Mouse (Mus musculus) midbrain, postnatal 0 days (tissue): ENCODE measurements around the gene Hpcal1. TPM values are rescaled to one million over a fixed set of nuclear protein-coding genes. Genes with fewer than 3 reads are reported as not detected.

Source experiments
- ATAC-seq: fragments of 200-750 bp; cut with Nextera tagmentation; 2 replicates; pipeline ENCODE4 v1.8.0; 2017; ENCODE audit warnings: moderate number of reproducible peaks, mild to moderate bottlenecking, moderate TSS enrichment, moderate library complexity; ENCODE audit not compliant: low FRiP score
- DNase-seq: peaks from one replicate; pipeline ENCODE4 v3.0.0-alpha.2; 2015; ENCODE audit warnings: low spot score
- H3K27ac ChIP-seq: fragments of 300-500 bp; sonication (generic); 2 replicates; pipeline ENCODE4 v1.5.1; 2014; ENCODE audit warnings: low read depth, mild to moderate bottlenecking, low read length, mixed read lengths
- H3K27me3 ChIP-seq: fragments of 300-500 bp; sonication (generic); 2 replicates; pipeline ENCODE4 v1.6.1; 2014; ENCODE audit warnings: low read length, control low read depth, mixed read lengths; ENCODE audit not compliant: insufficient read depth
- H3K36me3 ChIP-seq: fragments of 300-500 bp; sonication (generic); 2 replicates; pipeline ENCODE4 v1.6.1; 2014; ENCODE audit warnings: low read length, control low read depth, mixed read lengths; ENCODE audit not compliant: insufficient read depth
- H3K4me1 ChIP-seq: fragments of 300-500 bp; sonication (generic); 2 replicates; pipeline ENCODE4 v1.6.1; 2014; ENCODE audit warnings: mild to moderate bottlenecking, control low read depth, antibody characterized with exemption, low read length, mixed read lengths; ENCODE audit not compliant: insufficient read depth
- H3K4me2 ChIP-seq: fragments of 300-500 bp; sonication (generic); 2 replicates; pipeline ENCODE4 v1.6.1; 2014; ENCODE audit warnings: low read depth, mild to moderate bottlenecking, low read length, mixed read lengths; ENCODE audit not compliant: poor library complexity, severe bottlenecking
- H3K4me3 ChIP-seq: fragments of 300-500 bp; sonication (generic); 2 replicates; pipeline ENCODE4 v1.5.1; 2014; ENCODE audit warnings: low read depth, mild to moderate bottlenecking, low read length, moderate library complexity
- H3K9ac ChIP-seq: fragments of 300-500 bp; sonication (generic); replicated peaks from 2 replicates; pipeline ENCODE4 v1.6.1; 2014; ENCODE audit warnings: mild to moderate bottlenecking, low read length, moderate library complexity, mixed read lengths; ENCODE audit not compliant: poor library complexity, severe bottlenecking
- H3K9me3 ChIP-seq: fragments of 300-500 bp; sonication (generic); 2 replicates; pipeline ENCODE4 v1.6.1; 2016; ENCODE audit warnings: low read length, control low read depth
- CTCF ChIP-seq: IDR thresholded peaks from 2 replicates; pipeline ENCODE4 v1.5.1; 2016; ENCODE audit warnings: antibody characterized with exemption, mild to moderate bottlenecking
- WGBS: fragments of 180-500 bp; shearing (Covaris S2); extraction: QIAGEN DNeasy Blood & Tissue Kit; methylation state at CpG from one replicate; pipeline ENCODE4 v1.1.7; 2014; 5-methylcytosine and 5-hydroxymethylcytosine counted together
- polyA plus RNA-seq: library from polyadenylated mRNA; unstranded; fragments of >200 nt; fragmentation: Nextera tagmentation; extraction: Ambion mirVana; gene quantifications from 2 replicates; pipeline ENCODE4 v1.2.1, GENCODE M21; 2015
- total RNA-seq: library from RNA; depleted of rRNA; stranded (reverse); fragments of >200 nt; gene quantifications from 2 replicates; pipeline ENCODE4 v1.2.3, GENCODE M21; 2014

The Hpcal1 gene
- total and polyA plus RNA-seq, 2 experiments from 2014 or later: 94.0 to 139 TPM

- WGBS: under 1% methylated on average over 28 of the region's 30 CpGs
- H3K36me3 ChIP-seq: no peaks in the 10 kb centered on the region
- DNase-seq (peak; percentile 19), ATAC-seq (peak; percentile 33)
- no peak for TF ChIP-seq CTCF
- H3K4me2 ChIP-seq: peak overlapping the region; percentile 96
- no peaks in the 10 kb centered on the region for H3K9me3 ChIP-seq
- 0 out of 2 replicates have a peak overlapping the region, but pooled peaks have one; percentile 4 for H3K27ac ChIP-seq
- peak overlapping the region; percentile 66 for H3K9ac ChIP-seq
- H3K4me1 ChIP-seq: no peaks in the 10 kb centered on the region
- H3K4me3 ChIP-seq: peak overlapping the region; percentile 62
- H3K27me3 ChIP-seq: no peaks in the 10 kb centered on the region
These were observed 742 bp downstream of the Hpcal1 start for GRCm38 (mm10) chr12:17691320-17691876.

GRCm38 (mm10) chr12:17691891-17692321 is 1.2 kb downstream of the Hpcal1 start:
- no peaks in the 10 kb centered on the region for H3K36me3 ChIP-seq
- H3K9me3 ChIP-seq: no peaks in the 10 kb centered on the region
- H3K4me3 ChIP-seq: peak overlapping the region; percentile 62
- H3K27me3 ChIP-seq: no peaks in the 10 kb centered on the region
- H3K4me1 ChIP-seq: no peaks in the 10 kb centered on the region
- TF ChIP-seq CTCF: no peak
- peak overlapping the region; percentile 66 for H3K9ac ChIP-seq
- no peak overlapping the region for H3K27ac ChIP-seq
- 0% methylated on average over 23 of the region's 23 CpGs for WGBS
- ATAC-seq (no peak), DNase-seq (no peak)
- peak overlapping the region; percentile 96 for H3K4me2 ChIP-seq

DNA sequence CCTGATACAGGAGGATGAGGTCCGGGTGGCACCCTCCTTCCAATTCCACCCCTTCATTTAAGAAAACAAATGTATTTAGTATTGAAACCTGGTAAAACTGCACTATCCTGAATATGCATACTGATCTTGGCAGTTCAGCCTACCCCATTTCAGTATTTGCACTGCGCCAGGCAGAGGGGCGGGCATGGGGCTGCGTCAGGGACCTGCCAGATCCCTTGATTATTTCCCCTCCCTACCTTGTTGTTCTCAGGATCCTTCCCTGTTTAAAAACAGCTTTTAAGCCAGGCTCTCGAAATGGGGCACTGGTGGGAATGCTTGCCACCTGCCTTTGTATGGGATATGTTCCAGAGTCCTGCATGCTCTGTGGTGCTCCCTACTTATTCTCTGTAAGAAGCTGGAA is 1.7 kb downstream of the Hpcal1 start:
- ATAC-seq: no peak
- 16% methylated on average over 5 of the region's 5 CpGs for WGBS
- peak overlapping the region; percentile 96 for H3K4me2 ChIP-seq
- TF ChIP-seq CTCF: no peak
- no peak overlapping the region for H3K27ac ChIP-seq
- no peaks in the 10 kb centered on the region for H3K9me3 ChIP-seq
- H3K9ac ChIP-seq: peak overlapping the region; percentile 66; the same call in 1 of the 2 replicates
- H3K36me3 ChIP-seq: no peaks in the 10 kb centered on the region
- no peaks in the 10 kb centered on the region for H3K4me1 ChIP-seq
- no peaks in the 10 kb centered on the region for H3K27me3 ChIP-seq
- no peak for DNase-seq
- peak overlapping the region; percentile 62 for H3K4me3 ChIP-seq

DNA sequence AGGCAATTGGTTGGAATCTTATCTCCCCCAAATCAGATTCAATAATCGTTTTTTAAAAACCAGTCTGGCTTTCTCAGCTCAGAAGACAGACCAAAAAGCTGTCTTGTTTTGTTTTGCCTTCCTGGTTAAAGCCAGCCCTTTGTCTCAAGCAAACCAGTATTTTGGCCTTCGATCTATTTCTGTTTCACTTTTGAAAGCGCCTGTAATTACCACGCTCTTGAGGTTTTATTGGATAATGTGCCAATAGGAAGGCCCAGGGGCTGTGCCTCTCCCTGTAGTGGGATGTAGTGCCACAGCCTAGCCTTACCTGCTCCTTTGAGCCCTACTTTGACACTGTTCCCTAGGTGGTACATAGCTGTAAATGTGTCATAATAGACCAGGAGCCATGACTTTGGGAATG is 2.3 kb downstream of the Hpcal1 start:
- DNase-seq (no peak), ATAC-seq (no peak)
- H3K27me3 ChIP-seq: no peaks in the 10 kb centered on the region
- H3K27ac ChIP-seq: no peak overlapping the region
- H3K9ac ChIP-seq: no peak overlapping the region
- H3K9me3 ChIP-seq: no peaks in the 10 kb centered on the region
- H3K36me3 ChIP-seq: no peaks in the 10 kb centered on the region
- no peak overlapping the region; the same call in 1 of the 2 replicates for H3K4me3 ChIP-seq
- peak overlapping the region; percentile 96 for H3K4me2 ChIP-seq
- no peak for TF ChIP-seq CTCF
- no peaks in the 10 kb centered on the region for H3K4me1 ChIP-seq
- 67% methylated on average over 4 of the region's 4 CpGs for WGBS

DNA sequence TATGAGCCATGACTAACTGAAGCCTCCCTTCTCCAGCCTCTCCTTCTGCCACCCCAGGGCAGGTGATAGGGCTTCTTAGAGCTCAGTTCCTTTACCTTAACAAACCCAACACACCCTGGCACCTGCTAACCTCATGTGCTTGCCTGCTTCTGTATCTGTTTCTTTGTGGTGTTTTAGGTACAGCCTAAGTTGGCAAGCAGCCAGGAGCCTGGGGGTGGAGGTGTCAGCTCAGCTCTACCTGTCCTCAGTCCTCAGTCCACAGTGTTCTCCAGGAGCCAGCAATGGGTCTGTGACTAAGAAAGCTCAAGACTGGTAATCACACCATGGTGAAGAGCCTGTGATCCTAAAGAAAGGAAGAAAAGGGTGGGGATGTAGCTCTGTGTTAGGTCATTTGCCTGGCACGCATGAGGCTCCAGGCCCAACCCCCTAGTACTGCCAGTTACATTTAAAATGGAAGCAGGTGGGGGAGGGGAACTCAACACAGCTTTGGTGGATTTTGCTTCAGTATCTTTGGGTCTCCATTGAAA is 4.0 kb downstream of the Hpcal1 start:
- no peak overlapping the region for H3K27ac ChIP-seq
- 73% methylated on average over 1 of the region's 1 CpGs for WGBS
- no peak overlapping the region for H3K4me2 ChIP-seq
- no peaks in the 10 kb centered on the region for H3K27me3 ChIP-seq
- no peak for TF ChIP-seq CTCF
- DNase-seq (no peak), ATAC-seq (no peak)
- no peak overlapping the region for H3K4me3 ChIP-seq
- H3K4me1 ChIP-seq: 0 out of 2 replicates have a peak, but pooled peaks cover 2% of the 10 kb centered on the region
- no peaks in the 10 kb centered on the region for H3K9me3 ChIP-seq
- H3K9ac ChIP-seq: no peak overlapping the region
- H3K36me3 ChIP-seq: no peaks in the 10 kb centered on the region

- WGBS: 93% methylated on average over 7 of the region's 7 CpGs
- Histone ChIP-seq H3K4me2 (no peak overlapping the region), H3K4me3 (no peak overlapping the region), H3K36me3 (no peaks in the 10 kb centered on the region), H3K9me3 (no peaks in the 10 kb centered on the region), H3K27ac (no peak overlapping the region), H3K9ac (no peak overlapping the region), H3K4me1 (0 out of 2 replicates have a peak, but pooled peaks cover 2% of the 10 kb centered on the region), H3K27me3 (no peaks in the 10 kb centered on the region)
- no peak for TF ChIP-seq CTCF
- ATAC-seq: no peak
- no peak for DNase-seq
These were observed 5.7 kb downstream of the Hpcal1 start for GRCm38 (mm10) chr12:17696395-17696794.
